Mouse (Mus musculus) kidney, embryonic 14.5 days (tissue): ENCODE measurements at regions not wholly inside any gene's neighbourhood (a gene's known extent, or its start where the extent isn't known, plus 50 kb on each side); places are given as distances from the start of the nearest gene placed in this dataset.

Experiments used
- ATAC-seq: fragments of 200-750 bp; cut with Nextera tagmentation; 2 replicates; pipeline ENCODE4 v1.8.0; 2017; ENCODE audit warnings: moderate number of reproducible peaks, mild to moderate bottlenecking, moderate TSS enrichment, moderate library complexity; ENCODE audit not compliant: low FRiP score, low TSS enrichment
- H3K27ac ChIP-seq: fragments of 300-500 bp; sonication (generic); 2 replicates; pipeline ENCODE4 v1.5.1; 2014; ENCODE audit warnings: low read depth, mild to moderate bottlenecking, low read length, moderate library complexity, mixed read lengths
- H3K27me3 ChIP-seq: fragments of 300-500 bp; sonication (generic); 2 replicates; pipeline ENCODE4 v1.6.1; 2014; ENCODE audit warnings: mild to moderate bottlenecking, low read length; ENCODE audit not compliant: control insufficient read depth, insufficient read depth
- H3K36me3 ChIP-seq: fragments of 300-500 bp; sonication (generic); 2 replicates; pipeline ENCODE4 v1.6.1; 2014; ENCODE audit warnings: low read length, mixed read lengths; ENCODE audit not compliant: control insufficient read depth, insufficient read depth
- H3K4me1 ChIP-seq: fragments of 300-500 bp; sonication (generic); 2 replicates; pipeline ENCODE4 v1.6.1; 2014; ENCODE audit warnings: low read length, mixed read lengths; ENCODE audit not compliant: control insufficient read depth, insufficient read depth
- H3K4me2 ChIP-seq: fragments of 300-500 bp; sonication (generic); replicated peaks from 2 replicates; pipeline ENCODE4 v1.6.1; 2014; ENCODE audit warnings: low read depth, mild to moderate bottlenecking, low read length
- H3K4me3 ChIP-seq: fragments of 300-500 bp; sonication (generic); 2 replicates; pipeline ENCODE4 v1.5.1; 2014; ENCODE audit warnings: mild to moderate bottlenecking, low read length
- H3K9ac ChIP-seq: fragments of 300-500 bp; sonication (generic); 2 replicates; pipeline ENCODE4 v1.6.1; 2014; ENCODE audit warnings: low read depth, mild to moderate bottlenecking, low read length, moderate library complexity
- H3K9me3 ChIP-seq: fragments of 300-500 bp; sonication (generic); 2 replicates; pipeline ENCODE4 v1.6.1; 2016; ENCODE audit warnings: low read length; ENCODE audit not compliant: control insufficient read depth
- WGBS: fragments of 180-500 bp; shearing (Covaris S2); extraction: QIAGEN DNeasy Blood & Tissue Kit; methylation state at CpG from one replicate; pipeline ENCODE4 v1.1.7; 2014; 5-methylcytosine and 5-hydroxymethylcytosine counted together

- no peaks in the 10 kb centered on the region for H3K36me3 ChIP-seq
- no peaks in the 10 kb centered on the region for H3K9me3 ChIP-seq
- no peak overlapping the region for H3K27ac ChIP-seq
- 72% methylated on average over 6 of the region's 6 CpGs for WGBS
- H3K9ac ChIP-seq = no peak overlapping the region
- no peaks in the 10 kb centered on the region for H3K27me3 ChIP-seq
- no peak overlapping the region for H3K4me2 ChIP-seq
- no peaks in the 10 kb centered on the region for H3K4me1 ChIP-seq
- H3K4me3 ChIP-seq = no peak overlapping the region
- ATAC-seq = no peak
Measured at GRCm38 (mm10) chr16:5445776-5446175, 190.0 kb upstream of the Eef2kmt start.

GRCm38 (mm10) chr16:5444785-5445184, 189.0 kb upstream of the Eef2kmt start:
- Histone ChIP-seq H3K36me3 (no peaks in the 10 kb centered on the region), H3K4me1 (no peaks in the 10 kb centered on the region), H3K9me3 (no peaks in the 10 kb centered on the region), H3K27me3 (no peaks in the 10 kb centered on the region), H3K4me2 (no peak overlapping the region), H3K4me3 (no peak overlapping the region), H3K27ac (no peak overlapping the region), H3K9ac (no peak overlapping the region)
- no peak for ATAC-seq
- WGBS = 64% methylated on average over 2 of the region's 2 CpGs

- no peak for ATAC-seq
Measured at GRCm38 (mm10) chr16:5439717-5440116, 183.9 kb upstream of the Eef2kmt start.

GRCm38 (mm10) chr16:5438405-5438804, 182.6 kb upstream of the Eef2kmt start:
- 78% methylated on average over 2 of the region's 2 CpGs for WGBS
- H3K27me3 ChIP-seq = no peaks in the 10 kb centered on the region
- H3K27ac ChIP-seq = no peak overlapping the region
- ATAC-seq = no peak
- H3K4me1 ChIP-seq = no peaks in the 10 kb centered on the region
- no peak overlapping the region for H3K9ac ChIP-seq
- no peak overlapping the region for H3K4me3 ChIP-seq
- no peak overlapping the region for H3K4me2 ChIP-seq
- no peaks in the 10 kb centered on the region for H3K36me3 ChIP-seq
- H3K9me3 ChIP-seq = 0 out of 2 replicates have a peak, but pooled peaks cover 3% of the 10 kb centered on the region

More at GRCm38 (mm10) chr16:5439717-5440116, 183.9 kb upstream of the Eef2kmt start:
- H3K4me3 ChIP-seq = no peak overlapping the region
- H3K36me3 ChIP-seq = no peaks in the 10 kb centered on the region
- H3K9ac ChIP-seq = no peak overlapping the region
- no peak overlapping the region for H3K27ac ChIP-seq
- H3K4me1 ChIP-seq = no peaks in the 10 kb centered on the region
- 85% methylated on average over 2 of the region's 2 CpGs for WGBS
- 0 out of 2 replicates have a peak, but pooled peaks cover 3% of the 10 kb centered on the region for H3K9me3 ChIP-seq
- no peaks in the 10 kb centered on the region for H3K27me3 ChIP-seq
- H3K4me2 ChIP-seq = no peak overlapping the region

- H3K4me2 ChIP-seq = no peak overlapping the region
- 58% methylated on average over 5 of the region's 5 CpGs for WGBS
- no peak overlapping the region for H3K27ac ChIP-seq
- no peak for ATAC-seq
- no peaks in the 10 kb centered on the region for H3K4me1 ChIP-seq
- H3K36me3 ChIP-seq = no peaks in the 10 kb centered on the region
- no peaks in the 10 kb centered on the region for H3K9me3 ChIP-seq
- no peak overlapping the region for H3K9ac ChIP-seq
- H3K27me3 ChIP-seq = no peaks in the 10 kb centered on the region
- H3K4me3 ChIP-seq = no peak overlapping the region
Measured at GRCm38 (mm10) chr16:5431689-5432088, 175.9 kb upstream of the Eef2kmt start.

- H3K9ac ChIP-seq = no peak overlapping the region
- H3K27me3 ChIP-seq = no peaks in the 10 kb centered on the region
- no peaks in the 10 kb centered on the region for H3K36me3 ChIP-seq
- H3K9me3 ChIP-seq = no peaks in the 10 kb centered on the region
- H3K4me3 ChIP-seq = no peak overlapping the region
- no peak overlapping the region for H3K27ac ChIP-seq
- WGBS = 66% methylated on average over 3 of the region's 3 CpGs
- H3K4me1 ChIP-seq = no peaks in the 10 kb centered on the region
- ATAC-seq = no peak
- H3K4me2 ChIP-seq = no peak overlapping the region
Measured at GRCm38 (mm10) chr16:5431111-5431510, 175.3 kb upstream of the Eef2kmt start.

GRCm38 (mm10) chr16:5429466-5429865, 173.7 kb upstream of the Eef2kmt start:
- H3K27me3 ChIP-seq = no peaks in the 10 kb centered on the region
- 56% methylated on average over 2 of the region's 2 CpGs for WGBS
- no peak for ATAC-seq
- no peaks in the 10 kb centered on the region for H3K9me3 ChIP-seq
- no peak overlapping the region for H3K27ac ChIP-seq
- H3K4me1 ChIP-seq = no peaks in the 10 kb centered on the region
- no peaks in the 10 kb centered on the region for H3K36me3 ChIP-seq
- no peak overlapping the region for H3K9ac ChIP-seq
- no peak overlapping the region for H3K4me3 ChIP-seq
- no peak overlapping the region for H3K4me2 ChIP-seq

- no peaks in the 10 kb centered on the region for H3K27me3 ChIP-seq
- no peaks in the 10 kb centered on the region for H3K36me3 ChIP-seq
- WGBS = 84% methylated on average over 2 of the region's 2 CpGs
- H3K4me1 ChIP-seq = no peaks in the 10 kb centered on the region
- no peak overlapping the region for H3K4me2 ChIP-seq
- H3K4me3 ChIP-seq = no peak overlapping the region
- ATAC-seq = no peak
- H3K9ac ChIP-seq = no peak overlapping the region
- H3K9me3 ChIP-seq = no peaks in the 10 kb centered on the region
- no peak overlapping the region for H3K27ac ChIP-seq
Measured at GRCm38 (mm10) chr16:5425908-5426307, 170.1 kb upstream of the Eef2kmt start.

GRCm38 (mm10) chr16:5422041-5422440, 166.3 kb upstream of the Eef2kmt start:
- no peaks in the 10 kb centered on the region for H3K4me1 ChIP-seq
- no peak overlapping the region for H3K27ac ChIP-seq
- H3K9ac ChIP-seq = no peak overlapping the region
- no peak for ATAC-seq
- no peak overlapping the region for H3K4me3 ChIP-seq
- no peaks in the 10 kb centered on the region for H3K27me3 ChIP-seq
- H3K36me3 ChIP-seq = no peaks in the 10 kb centered on the region
- no peak overlapping the region for H3K4me2 ChIP-seq
- 92% methylated on average over 6 of the region's 6 CpGs for WGBS
- H3K9me3 ChIP-seq = no peaks in the 10 kb centered on the region

- Histone ChIP-seq H3K9ac (no peak overlapping the region), H3K9me3 (no peaks in the 10 kb centered on the region), H3K27ac (no peak overlapping the region), H3K4me1 (no peaks in the 10 kb centered on the region), H3K4me2 (no peak overlapping the region), H3K36me3 (no peaks in the 10 kb centered on the region), H3K27me3 (no peaks in the 10 kb centered on the region), H3K4me3 (no peak overlapping the region)
- WGBS = 82% methylated on average over 5 of the region's 5 CpGs
- no peak for ATAC-seq
Measured at GRCm38 (mm10) chr16:5421591-5421990, 165.8 kb upstream of the Eef2kmt start.
